Mouse (Mus musculus) forebrain, embryonic 10.5 days (tissue): ENCODE data around the gene BC048679. TPM values are rescaled to one million over a fixed set of nuclear protein-coding genes. Genes with fewer than 3 reads are reported as not detected.

ENCODE experiments used
- DNase-seq: peaks from one replicate; pipeline ENCODE4 v3.0.0-alpha.2; 2017; ENCODE audit warnings: low spot score; ENCODE audit errors: extremely low spot score
- H3K27ac ChIP-seq: fragments of 300-500 bp; sonication (generic); 2 replicates; pipeline ENCODE4 v1.5.1; 2016; ENCODE audit warnings: mild to moderate bottlenecking
- H3K27me3 ChIP-seq: fragments of 300-500 bp; sonication (generic); 2 replicates; pipeline ENCODE4 v1.6.1; 2016; ENCODE audit warnings: mild to moderate bottlenecking; ENCODE audit not compliant: poor library complexity, severe bottlenecking
- H3K36me3 ChIP-seq: fragments of 300-500 bp; sonication (generic); replicated peaks from 2 replicates; pipeline ENCODE4 v1.6.1; 2016; ENCODE audit warnings: mild to moderate bottlenecking, moderate library complexity
- H3K4me1 ChIP-seq: fragments of 300-500 bp; sonication (generic); 2 replicates; pipeline ENCODE4 v1.6.1; 2016
- H3K4me3 ChIP-seq: fragments of 300-500 bp; sonication (generic); 2 replicates; pipeline ENCODE4 v1.5.1; 2016; ENCODE audit warnings: mild to moderate bottlenecking, moderate library complexity
- H3K9me3 ChIP-seq: fragments of 300-500 bp; sonication (generic); 2 replicates; pipeline ENCODE4 v1.6.1; 2016; ENCODE audit warnings: mild to moderate bottlenecking, moderate library complexity
- WGBS: fragments of 180-500 bp; shearing (Covaris S2); methylation state at CpG from one replicate; pipeline ENCODE4 v1.1.7; 2016; 5-methylcytosine and 5-hydroxymethylcytosine counted together
- microRNA counts: library from miRNA; unstranded; fragments of <30 nt; microRNA quantifications from one replicate; lab custom pipeline; 2017
- polyA plus RNA-seq: library from polyadenylated mRNA; unstranded; fragments of >200 nt; fragmentation: Nextera tagmentation; extraction: Ambion mirVana; gene quantifications from 2 replicates; pipeline ENCODE4 v1.2.1, GENCODE M21; 2016

Gene BC048679
- polyA plus RNA-seq, 1 experiment from 2014 or later, result 0.27 TPM

GRCm38 (mm10) chr7:81464116-81464515 lies 34.0 kb downstream of the BC048679 start:
- Histone ChIP-seq H3K36me3 (no peaks in the 10 kb centered on the region), H3K4me3 (no peak overlapping the region), H3K27me3 (peaks cover 23% of the 10 kb centered on the region), H3K4me1 (no peaks in the 10 kb centered on the region), H3K9me3 (no peaks in the 10 kb centered on the region), H3K27ac (no peak overlapping the region)
- peak; percentile 26 for DNase-seq
- 8% methylated on average over 4 of the region's 4 CpGs for WGBS

- Histone ChIP-seq H3K4me3 (no peak overlapping the region), H3K9me3 (no peaks in the 10 kb centered on the region), H3K36me3 (no peaks in the 10 kb centered on the region), H3K27ac (no peak overlapping the region), H3K4me1 (no peaks in the 10 kb centered on the region), H3K27me3 (peaks cover 36% of the 10 kb centered on the region)
- 85% methylated on average over 3 of the region's 3 CpGs for WGBS
- DNase-seq, result no peak
Measured at GRCm38 (mm10) chr7:81462815-81463214, 35.3 kb downstream of the BC048679 start.

- peaks cover 95% of the 10 kb centered on the region for H3K27me3 ChIP-seq
Measured at GRCm38 (mm10) chr7:81455155-81455651, 42.9 kb downstream of the BC048679 start, which contains the start of gene Cpeb1. Gene Cpeb1 (minus strand): TSS chr7:81455465.

GRCm38 (mm10) chr7:81454331-81455039 lies 43.6 kb downstream of the BC048679 start:
- peaks cover 29% of the 10 kb centered on the region for H3K4me1 ChIP-seq
- H3K36me3 ChIP-seq, result no peaks in the 10 kb centered on the region
- 2% methylated on average over 87 of the region's 87 CpGs for WGBS
- H3K27me3 ChIP-seq, result peaks cover 95% of the 10 kb centered on the region
- peak overlapping the region; percentile 54 for H3K4me3 ChIP-seq
- H3K27ac ChIP-seq, result peak overlapping the region; percentile 53; the same call in 1 of the 2 replicates
- peak; percentile 37 for DNase-seq
- H3K9me3 ChIP-seq, result no peaks in the 10 kb centered on the region

More at GRCm38 (mm10) chr7:81455155-81455651, 42.9 kb downstream of the BC048679 start, which contains the start of gene Cpeb1:
- peaks cover 29% of the 10 kb centered on the region for H3K4me1 ChIP-seq
- H3K4me3 ChIP-seq, result peak within 1 kb of the TSS; percentile 54
- WGBS, result under 1% methylated on average over 28 of the region's 28 CpGs
- DNase-seq, result peak; percentile 53
- H3K9me3 ChIP-seq, result no peaks in the 10 kb centered on the region
- no peaks in the 10 kb centered on the region for H3K36me3 ChIP-seq
- H3K27ac ChIP-seq, result peak within 1 kb of the TSS; percentile 53; the same call in 1 of the 2 replicates

GRCm38 (mm10) chr7:81453443-81454274 lies 44.4 kb downstream of the BC048679 start:
- Histone ChIP-seq H3K4me3 (peak overlapping the region; percentile 54), H3K36me3 (no peaks in the 10 kb centered on the region), H3K27me3 (peaks cover 87% of the 10 kb centered on the region), H3K9me3 (no peaks in the 10 kb centered on the region), H3K27ac (no peak overlapping the region), H3K4me1 (peaks cover 29% of the 10 kb centered on the region)
- DNase-seq, result peak; percentile 53
- 5% methylated on average over 77 of the region's 84 CpGs for WGBS

GRCm38 (mm10) chr7:81452971-81453441 lies 45.1 kb downstream of the BC048679 start:
- 6% methylated on average over 21 of the region's 21 CpGs for WGBS
- Histone ChIP-seq H3K9me3 (no peaks in the 10 kb centered on the region), H3K36me3 (no peaks in the 10 kb centered on the region), H3K27me3 (peaks cover 80% of the 10 kb centered on the region), H3K4me1 (peaks cover 29% of the 10 kb centered on the region), H3K27ac (no peak overlapping the region), H3K4me3 (peak overlapping the region; percentile 54)
- peak; percentile 42 for DNase-seq

MicroRNAs within 50 kb of the gene (microRNA counts, 519-probe panel; counts per million panel counts)
- 341 counts per million, percentile 65 among the panel's probes with 10 or more counts for microRNA mmu-miR-1839-3p (lab: Ali Mortazavi, UCI)
- 341 counts per million, percentile 65 among the panel's probes with 10 or more counts for microRNA mmu-miR-1839-5p (lab: Ali Mortazavi, UCI)

Other genes with a start within 250 kb of the BC048679 start
- gene Rps17, start 153.0 kb downstream of the BC048679 start, polyA plus RNA-seq, result 1,233 and 1,243 TPM in 2 replicates
- 0.86 and 0.98 TPM in 2 replicates for gene Cpeb1, start 42.8 kb downstream of the BC048679 start, polyA plus RNA-seq
- gene Ap3b2, start 4.4 kb downstream of the BC048679 start, polyA plus RNA-seq, result 8.4 and 11.6 TPM in 2 replicates
- 0.05 TPM in 2 replicates for gene Fsd2, start 68.7 kb upstream of the BC048679 start, polyA plus RNA-seq
- 1.8 and 3.0 TPM in 2 replicates for gene Whamm, start 73.0 kb upstream of the BC048679 start, polyA plus RNA-seq
- gene Homer2, start 209.2 kb upstream of the BC048679 start, polyA plus RNA-seq, result 12.6 and 13.1 TPM in 2 replicates